Mouse (Mus musculus) lung, postnatal 25 days (tissue): Measurements from ENCODE around the gene 9930022D16Rik.
A peak's percentile ranks its signal among the peaks of the same experiment; 100 is the strongest.

Experiments used
- DNase-seq: peaks from one replicate; pipeline ENCODE4 v3.0.0; 2022; ENCODE audit warnings: low spot score

Gene 9930022D16Rik

GRCm38 (mm10) chr11:109416709-109417420 lies 3.1 kb downstream of the 9930022D16Rik start:
- peak; percentile 81 for DNase-seq

- no peak for DNase-seq
These were observed 3.8 kb downstream of the 9930022D16Rik start for GRCm38 (mm10) chr11:109417472-109418040.

GRCm38 (mm10) chr11:109419461-109419860 lies 5.7 kb downstream of the 9930022D16Rik start:
- DNase-seq: no peak

- peak; percentile 67 for DNase-seq
These were observed 6.3 kb downstream of the 9930022D16Rik start for GRCm38 (mm10) chr11:109419961-109420566.

GRCm38 (mm10) chr11:109420567-109420962 lies 6.8 kb downstream of the 9930022D16Rik start:
- no peak for DNase-seq

GRCm38 (mm10) chr11:109421205-109421604 lies 7.5 kb downstream of the 9930022D16Rik start:
- DNase-seq: no peak

- DNase-seq: no peak
These were observed 8.5 kb downstream of the 9930022D16Rik start for GRCm38 (mm10) chr11:109422263-109422662.

- no peak for DNase-seq
These were observed 9.6 kb downstream of the 9930022D16Rik start for GRCm38 (mm10) chr11:109423294-109423693.

- peak; percentile 99 for DNase-seq
These were observed 11.9 kb downstream of the 9930022D16Rik start, which contains the start of gene Amz2 for GRCm38 (mm10) chr11:109425392-109426271. Gene Amz2, plus strand, starts transcription at chr11:109425946.

- no peak for DNase-seq
These were observed 12.5 kb downstream of the 9930022D16Rik start for GRCm38 (mm10) chr11:109426272-109426586.

GRCm38 (mm10) chr11:109427353-109427752 lies 13.6 kb downstream of the 9930022D16Rik start:
- no peak for DNase-seq

- no peak for DNase-seq
These were observed 20.6 kb downstream of the 9930022D16Rik start for GRCm38 (mm10) chr11:109434233-109434798.

- no peak for DNase-seq
These were observed 23.2 kb downstream of the 9930022D16Rik start for GRCm38 (mm10) chr11:109436889-109437288.

- DNase-seq: no peak
These were observed 25.5 kb downstream of the 9930022D16Rik start for GRCm38 (mm10) chr11:109439209-109439608.

- peak; percentile 77 for DNase-seq
These were observed 26.2 kb downstream of the 9930022D16Rik start for GRCm38 (mm10) chr11:109439829-109440340.

- DNase-seq: no peak
These were observed 26.9 kb downstream of the 9930022D16Rik start for GRCm38 (mm10) chr11:109440641-109441040.

- peak; percentile 36 for DNase-seq
These were observed 27.4 kb downstream of the 9930022D16Rik start for GRCm38 (mm10) chr11:109441119-109441518.

- no peak for DNase-seq
These were observed 28.5 kb downstream of the 9930022D16Rik start for GRCm38 (mm10) chr11:109442166-109442730.

GRCm38 (mm10) chr11:109443468-109444263 lies 29.9 kb downstream of the 9930022D16Rik start:
- DNase-seq: no peak

- DNase-seq: no peak
These were observed 30.9 kb downstream of the 9930022D16Rik start for GRCm38 (mm10) chr11:109444600-109444999.
